Mouse (Mus musculus) forebrain, embryonic 16.5 days (tissue): ENCODE measurements around the gene Cfdp1. TPM values are rescaled to one million over a fixed set of nuclear protein-coding genes. Genes with fewer than 3 reads are reported as not detected.
A peak's percentile ranks its signal among the peaks of the same experiment; 100 is the strongest.

ENCODE experiments used
- ATAC-seq: fragments of 200-750 bp; cut with Nextera tagmentation; 2 replicates; pipeline ENCODE4 v1.8.0; 2017; ENCODE audit warnings: mild to moderate bottlenecking, moderate library complexity
- H3K27ac ChIP-seq: fragments of 300-500 bp; sonication (generic); 2 replicates; pipeline ENCODE4 v1.5.1; 2014; ENCODE audit warnings: low read length, control low read depth
- H3K27me3 ChIP-seq: fragments of 300-500 bp; sonication (generic); replicated peaks from 2 replicates; pipeline ENCODE4 v1.6.1; 2014; ENCODE audit warnings: low read length; ENCODE audit not compliant: control insufficient read depth, insufficient read depth
- H3K36me3 ChIP-seq: fragments of 300-500 bp; sonication (generic); 2 replicates; pipeline ENCODE4 v1.6.1; 2014; ENCODE audit not compliant: control insufficient read depth, insufficient read depth
- H3K4me1 ChIP-seq: fragments of 300-500 bp; sonication (generic); replicated peaks from 2 replicates; pipeline ENCODE4 v1.6.1; 2014; ENCODE audit warnings: low read length; ENCODE audit not compliant: control insufficient read depth, insufficient read depth
- H3K4me2 ChIP-seq: fragments of 300-500 bp; sonication (generic); 2 replicates; pipeline ENCODE4 v1.6.1; 2014; ENCODE audit warnings: mild to moderate bottlenecking, low read length, control low read depth
- H3K4me3 ChIP-seq: fragments of 300-500 bp; sonication (generic); replicated peaks from 2 replicates; pipeline ENCODE4 v1.5.1; 2014; ENCODE audit warnings: mild to moderate bottlenecking, low read length, control low read depth
- H3K9ac ChIP-seq: fragments of 300-500 bp; sonication (generic); replicated peaks from 2 replicates; pipeline ENCODE4 v1.6.1; 2014; ENCODE audit warnings: low read depth, low read length, control low read depth
- H3K9me3 ChIP-seq: fragments of 300-500 bp; sonication (generic); 2 replicates; pipeline ENCODE4 v1.6.1; 2016; ENCODE audit warnings: low read length; ENCODE audit not compliant: control insufficient read depth
- WGBS: fragments of 180-500 bp; shearing (Covaris S2); extraction: QIAGEN DNeasy Blood & Tissue Kit; methylation state at CpG from one replicate; pipeline ENCODE4 v1.1.7; 2014; 5-methylcytosine and 5-hydroxymethylcytosine counted together
- polyA plus RNA-seq: library from polyadenylated mRNA; unstranded; fragments of >200 nt; fragmentation: Nextera tagmentation; extraction: Ambion mirVana; gene quantifications from 2 replicates; pipeline ENCODE4 v1.2.1, GENCODE M21; 2015

Gene Cfdp1
- polyA plus RNA-seq, 1 experiment from 2014 or later, result 190 TPM

- 78% methylated on average over 8 of the region's 8 CpGs for WGBS
These were observed 118.7 kb downstream of the Cfdp1 start for GRCm38 (mm10) chr8:111735335-111735761.

GRCm38 (mm10) chr8:111734244-111734960, 119.7 kb downstream of the Cfdp1 start:
- whole genome bisulfite sequencing, result 59% methylated on average over 6 of the region's 6 CpGs
- Histone ChIP-seq H3K36me3 (no peaks in the 10 kb centered on the region), H3K4me1 (peaks cover 78% of the 10 kb centered on the region), H3K4me3 (no peak overlapping the region), H3K27me3 (no peaks in the 10 kb centered on the region), H3K27ac (peak overlapping the region; percentile 4), H3K4me2 (no peak overlapping the region), H3K9me3 (no peaks in the 10 kb centered on the region), H3K9ac (no peak overlapping the region; the same call in 1 of the 2 replicates)
- ATAC-seq, result no peak

More at GRCm38 (mm10) chr8:111735335-111735761, 118.7 kb downstream of the Cfdp1 start:
- H3K4me1 ChIP-seq, result peaks cover 81% of the 10 kb centered on the region
- H3K4me2 ChIP-seq, result no peak overlapping the region
- H3K9ac ChIP-seq, result peak overlapping the region; percentile 16; the same call in 1 of the 2 replicates
- peak overlapping the region; percentile 39 for H3K27ac ChIP-seq
- H3K4me3 ChIP-seq, result no peak overlapping the region
- H3K9me3 ChIP-seq, result no peaks in the 10 kb centered on the region
- no peaks in the 10 kb centered on the region for H3K27me3 ChIP-seq
- ATAC-seq, result no peak
- H3K36me3 ChIP-seq, result no peaks in the 10 kb centered on the region

- no peak overlapping the region for H3K27ac ChIP-seq
- WGBS, result 13% methylated on average over 5 of the region's 5 CpGs
These were observed 120.4 kb downstream of the Cfdp1 start for GRCm38 (mm10) chr8:111733581-111734243.

GRCm38 (mm10) chr8:111732406-111733085, 121.5 kb downstream of the Cfdp1 start:
- Histone ChIP-seq H3K9ac (peak overlapping the region; percentile 76), H3K4me1 (peaks cover 74% of the 10 kb centered on the region)

More at GRCm38 (mm10) chr8:111733581-111734243, 120.4 kb downstream of the Cfdp1 start:
- Histone ChIP-seq H3K4me2 (no peak overlapping the region), H3K9me3 (no peaks in the 10 kb centered on the region), H3K9ac (0 out of 2 replicates have a peak overlapping the region, but pooled peaks have one; percentile 7), H3K36me3 (no peaks in the 10 kb centered on the region), H3K4me3 (no peak overlapping the region), H3K4me1 (peaks cover 74% of the 10 kb centered on the region), H3K27me3 (no peaks in the 10 kb centered on the region)
- ATAC-seq, result no peak

GRCm38 (mm10) chr8:111732004-111732403, 122.1 kb downstream of the Cfdp1 start:
- peak overlapping the region; percentile 76 for H3K9ac ChIP-seq
- no peaks in the 10 kb centered on the region for H3K27me3 ChIP-seq
- peak overlapping the region; percentile 73 for H3K4me3 ChIP-seq
- under 1% methylated on average over 30 of the region's 41 CpGs for WGBS
- peak overlapping the region; percentile 43 for H3K27ac ChIP-seq
- ATAC-seq, result peak; percentile 96
- H3K4me1 ChIP-seq, result peaks cover 69% of the 10 kb centered on the region
- no peaks in the 10 kb centered on the region for H3K36me3 ChIP-seq
- no peaks in the 10 kb centered on the region for H3K9me3 ChIP-seq
- peak overlapping the region; percentile 92 for H3K4me2 ChIP-seq

More at GRCm38 (mm10) chr8:111732406-111733085, 121.5 kb downstream of the Cfdp1 start:
- Histone ChIP-seq H3K27ac (peak overlapping the region; percentile 43), H3K36me3 (no peaks in the 10 kb centered on the region), H3K4me3 (peak overlapping the region; percentile 73), H3K27me3 (no peaks in the 10 kb centered on the region), H3K9me3 (no peaks in the 10 kb centered on the region), H3K4me2 (peak overlapping the region; percentile 92)
- 28% methylated on average over 10 of the region's 10 CpGs for WGBS
- no peak; the same call in 1 of the 2 replicates for ATAC-seq

GRCm38 (mm10) chr8:111731231-111731977, 122.7 kb downstream of the Cfdp1 start:
- peak overlapping the region; percentile 92 for H3K4me2 ChIP-seq
- no peaks in the 10 kb centered on the region for H3K27me3 ChIP-seq
- no peaks in the 10 kb centered on the region for H3K36me3 ChIP-seq
- no peaks in the 10 kb centered on the region for H3K9me3 ChIP-seq
- peak overlapping the region; percentile 73 for H3K4me3 ChIP-seq
- no peak overlapping the region for H3K27ac ChIP-seq
- H3K4me1 ChIP-seq, result peaks cover 68% of the 10 kb centered on the region
- ATAC-seq, result peak; percentile 41
- WGBS, result under 1% methylated on average over 39 of the region's 39 CpGs
- H3K9ac ChIP-seq, result peak overlapping the region; percentile 76

GRCm38 (mm10) chr8:111729233-111730170, 124.6 kb downstream of the Cfdp1 start:
- WGBS, result 75% methylated on average over 7 of the region's 7 CpGs
- no peak overlapping the region for H3K4me2 ChIP-seq

GRCm38 (mm10) chr8:111728481-111728880, 125.6 kb downstream of the Cfdp1 start:
- Histone ChIP-seq H3K9me3 (no peaks in the 10 kb centered on the region), H3K4me1 (peaks cover 44% of the 10 kb centered on the region), H3K27me3 (no peaks in the 10 kb centered on the region), H3K36me3 (no peaks in the 10 kb centered on the region), H3K4me2 (no peak overlapping the region), H3K9ac (no peak overlapping the region), H3K27ac (no peak overlapping the region), H3K4me3 (no peak overlapping the region)
- WGBS, result 68% methylated on average over 5 of the region's 5 CpGs
- ATAC-seq, result no peak

More at GRCm38 (mm10) chr8:111729233-111730170, 124.6 kb downstream of the Cfdp1 start:
- no peaks in the 10 kb centered on the region for H3K9me3 ChIP-seq
- no peak for ATAC-seq
- no peak overlapping the region for H3K4me3 ChIP-seq
- H3K9ac ChIP-seq, result no peak overlapping the region
- no peaks in the 10 kb centered on the region for H3K36me3 ChIP-seq
- peaks cover 55% of the 10 kb centered on the region for H3K4me1 ChIP-seq
- no peaks in the 10 kb centered on the region for H3K27me3 ChIP-seq
- no peak overlapping the region for H3K27ac ChIP-seq
